Mouse (Mus musculus): ENCODE data around the gene Lmod3. TPM values are rescaled to one million over a fixed set of nuclear protein-coding genes. Genes with fewer than 3 reads are reported as not detected.

The Lmod3 gene
- polyA plus RNA-seq (2015; fragmentation: Nextera tagmentation; extraction: Ambion mirVana), result 0.08 TPM in 2 replicates

DNA sequence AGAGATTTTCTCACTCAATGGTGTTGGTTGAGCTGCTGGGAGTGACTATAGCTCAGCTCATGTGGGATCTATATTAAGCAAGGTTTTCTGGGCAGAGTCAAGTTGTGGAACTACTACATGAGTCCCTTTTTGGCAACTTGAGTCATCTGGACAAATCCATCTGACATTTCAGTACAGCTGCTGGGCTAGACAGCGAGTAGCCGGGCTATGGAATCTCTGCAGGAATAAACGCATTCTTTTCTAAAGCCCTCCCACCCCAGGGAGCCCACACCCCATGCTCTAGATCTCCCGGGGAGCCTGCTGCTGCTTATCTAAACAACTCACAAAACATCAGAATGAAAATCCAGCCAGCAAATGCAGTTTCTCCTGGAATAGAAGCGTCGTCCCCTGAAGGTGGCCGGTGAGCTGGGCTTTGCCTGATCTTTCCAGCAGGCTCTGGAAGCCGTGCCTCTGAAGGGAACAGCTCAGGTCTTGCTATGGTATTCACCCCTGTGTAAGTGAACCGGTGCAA is at the start of gene Lmod3:
Gene Lmod3 (minus strand): TSS at position 49 of the 511 bp plus-strand sequence.
- Histone ChIP-seq H3K4me2 (replicated peaks) (no peak within 1 kb of the TSS), H3K27me3 (no peaks in the 10 kb centered on the region), H3K4me1 (no peaks in the 10 kb centered on the region), H3K27ac (replicated peaks) (no peak within 1 kb of the TSS), H3K9me3 (no peaks in the 10 kb centered on the region), H3K36me3 (no peaks in the 10 kb centered on the region), H3K9ac (replicated peaks) (no peak within 1 kb of the TSS), H3K4me3 (no peak within 1 kb of the TSS)
- no peak for ATAC-seq (replicated peaks)
- WGBS, result 35% methylated on average over 9 of the region's 9 CpGs

DNA sequence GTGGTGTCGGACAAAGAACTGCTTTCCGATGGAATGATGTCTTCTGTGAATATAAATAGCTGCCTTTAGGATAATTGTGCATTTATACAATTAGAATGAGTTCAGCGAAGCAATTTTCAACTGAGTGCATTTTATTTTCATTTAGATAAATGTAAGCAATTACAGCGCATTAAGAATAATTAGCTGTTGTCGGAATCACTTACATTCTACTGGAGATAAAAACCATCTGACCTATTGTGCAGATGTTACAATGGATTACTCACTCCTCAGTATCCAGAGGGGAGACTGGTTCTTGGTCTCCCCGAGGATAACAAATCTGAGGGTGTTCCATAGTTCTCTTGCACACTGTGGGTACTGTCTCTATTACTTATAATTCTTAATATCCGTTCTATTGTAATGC is 49.7 kb upstream of the Lmod3 start:
- Histone ChIP-seq H3K4me1 (peaks cover 26% of the 10 kb centered on the region), H3K27ac (replicated peaks) (no peak overlapping the region), H3K4me2 (replicated peaks) (no peak overlapping the region), H3K9me3 (no peaks in the 10 kb centered on the region), H3K36me3 (peaks cover 30% of the 10 kb centered on the region), H3K4me3 (no peak overlapping the region), H3K27me3 (no peaks in the 10 kb centered on the region), H3K9ac (replicated peaks) (no peak overlapping the region)
- no peak for ATAC-seq (replicated peaks)
- 57% methylated on average over 7 of the region's 7 CpGs for WGBS

DNA sequence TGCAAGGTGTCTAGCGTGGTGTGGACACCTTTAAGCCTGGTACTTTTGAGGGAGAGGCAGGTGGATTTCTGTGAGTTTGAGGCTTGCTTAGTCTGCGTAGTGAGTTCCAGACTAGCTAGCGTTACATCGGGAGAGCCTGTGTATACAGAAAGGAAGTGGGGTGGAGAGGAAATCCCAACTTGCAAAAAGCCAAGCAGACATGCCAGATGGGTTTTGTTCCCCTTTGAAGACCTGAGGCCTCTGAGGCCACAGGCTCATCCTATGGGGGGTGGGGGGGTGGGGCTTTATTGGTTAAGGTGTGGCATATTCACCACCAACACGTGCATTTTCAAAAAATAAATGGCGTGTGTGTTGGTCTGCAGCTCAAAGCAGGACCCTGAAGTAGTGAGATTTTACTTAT is 48.1 kb upstream of the Lmod3 start:
- Histone ChIP-seq H3K4me2 (replicated peaks) (no peak overlapping the region), H3K27me3 (no peaks in the 10 kb centered on the region), H3K4me1 (peaks cover 25% of the 10 kb centered on the region), H3K4me3 (no peak overlapping the region), H3K27ac (replicated peaks) (no peak overlapping the region), H3K36me3 (peaks cover 37% of the 10 kb centered on the region), H3K9ac (replicated peaks) (no peak overlapping the region), H3K9me3 (no peaks in the 10 kb centered on the region)
- 91% methylated on average over 6 of the region's 6 CpGs for WGBS
- no peak for ATAC-seq (replicated peaks)

DNA sequence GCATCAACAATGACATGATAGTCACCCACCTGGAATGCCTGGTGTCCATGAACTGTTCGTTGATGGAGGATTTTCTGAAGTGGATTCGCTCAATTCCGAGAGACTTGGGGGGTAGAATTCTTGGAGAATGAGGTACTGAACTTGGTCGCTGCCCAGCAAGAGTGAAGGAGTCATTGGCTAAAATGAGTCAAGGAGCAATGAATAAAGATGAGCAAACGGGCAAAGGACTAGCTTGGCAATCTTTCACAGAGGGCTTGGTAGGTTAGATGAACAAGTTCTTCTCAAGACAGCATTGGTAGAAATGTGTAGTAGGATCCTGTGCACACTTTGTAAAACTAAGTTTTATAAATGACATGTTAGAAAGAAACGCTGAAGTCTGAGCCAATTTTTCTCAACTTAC is 47.6 kb upstream of the Lmod3 start:
- no peak overlapping the region for H3K9ac ChIP-seq (replicated peaks)
- H3K9me3 ChIP-seq, result no peaks in the 10 kb centered on the region
- 95% methylated on average over 6 of the region's 6 CpGs for WGBS
- H3K27me3 ChIP-seq, result no peaks in the 10 kb centered on the region
- H3K4me2 ChIP-seq (replicated peaks), result no peak overlapping the region
- peaks cover 20% of the 10 kb centered on the region for H3K4me1 ChIP-seq
- H3K27ac ChIP-seq (replicated peaks), result no peak overlapping the region
- H3K4me3 ChIP-seq, result no peak overlapping the region
- peaks cover 41% of the 10 kb centered on the region for H3K36me3 ChIP-seq
- no peak for ATAC-seq (replicated peaks)

DNA sequence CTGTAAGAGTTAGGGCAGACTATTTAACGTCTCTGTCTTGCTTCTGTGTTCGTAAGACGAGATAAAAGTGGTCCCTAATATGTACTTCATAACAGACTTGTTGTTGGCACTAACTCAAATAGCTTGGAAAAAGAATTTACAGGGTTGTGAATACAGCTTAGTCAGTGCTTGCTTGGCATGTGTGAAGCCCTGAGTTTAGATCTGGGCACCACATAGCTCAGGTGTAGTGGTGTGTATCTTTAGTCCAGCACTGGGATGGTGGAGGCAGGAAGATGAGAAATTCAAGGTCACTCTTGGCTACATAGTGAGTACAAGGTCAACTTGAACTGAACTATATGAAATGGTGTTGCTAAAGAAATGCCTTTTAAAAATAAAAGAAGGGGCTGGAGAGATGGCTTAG is 44.6 kb upstream of the Lmod3 start:
- Histone ChIP-seq H3K36me3 (peaks cover 38% of the 10 kb centered on the region), H3K9me3 (no peaks in the 10 kb centered on the region)
- WGBS, result 89% methylated on average over 3 of the region's 3 CpGs

DNA sequence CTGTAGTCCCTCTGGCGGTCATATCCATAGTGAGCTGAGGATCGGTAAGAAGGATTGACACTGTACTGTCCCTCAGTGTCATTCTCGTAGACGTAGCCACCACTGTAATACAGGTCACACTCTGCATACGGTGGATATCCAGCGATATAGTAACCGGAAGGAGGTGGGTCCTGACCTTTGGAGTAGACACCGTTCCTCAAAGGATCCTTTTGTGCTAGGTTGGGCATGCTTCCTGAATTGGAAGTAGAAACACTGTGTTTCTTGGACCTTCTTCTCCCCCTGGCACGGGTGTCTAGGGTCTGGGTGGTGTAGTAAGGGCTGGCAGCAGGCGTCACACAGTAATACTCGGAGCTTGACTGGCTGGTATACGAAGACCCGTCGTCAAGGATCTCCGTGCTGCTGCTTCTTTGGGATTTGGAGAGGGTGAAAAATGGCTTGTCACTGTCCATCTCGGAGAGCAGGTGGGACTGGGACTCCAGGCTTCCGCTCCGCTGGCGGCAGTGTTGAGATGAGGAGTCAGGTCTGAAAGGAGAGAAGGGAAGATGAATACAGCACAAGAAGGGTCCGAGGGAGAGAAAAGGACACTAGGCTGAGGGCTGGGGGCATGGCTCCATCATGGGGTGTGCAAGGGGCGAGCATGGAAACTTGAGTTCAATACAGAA is 43.4 kb upstream of the Lmod3 start:
- Histone ChIP-seq H3K4me1 (peaks cover 6% of the 10 kb centered on the region), H3K27me3 (no peaks in the 10 kb centered on the region), H3K4me3 (no peak overlapping the region), H3K36me3 (peaks cover 38% of the 10 kb centered on the region), H3K27ac (replicated peaks) (no peak overlapping the region), H3K9me3 (no peaks in the 10 kb centered on the region), H3K4me2 (replicated peaks) (no peak overlapping the region), H3K9ac (replicated peaks) (no peak overlapping the region)
- no peak for ATAC-seq (replicated peaks)
- 95% methylated on average over 21 of the region's 21 CpGs for WGBS

More for the DNA sequence above, 44.6 kb upstream of the Lmod3 start:
- Histone ChIP-seq H3K4me2 (replicated peaks) (no peak overlapping the region), H3K4me1 (peaks cover under 1% of the 10 kb centered on the region; the same call in 1 of the 2 replicates), H3K4me3 (no peak overlapping the region), H3K27me3 (no peaks in the 10 kb centered on the region), H3K27ac (replicated peaks) (no peak overlapping the region), H3K9ac (replicated peaks) (no peak overlapping the region)
- no peak for ATAC-seq (replicated peaks)

DNA sequence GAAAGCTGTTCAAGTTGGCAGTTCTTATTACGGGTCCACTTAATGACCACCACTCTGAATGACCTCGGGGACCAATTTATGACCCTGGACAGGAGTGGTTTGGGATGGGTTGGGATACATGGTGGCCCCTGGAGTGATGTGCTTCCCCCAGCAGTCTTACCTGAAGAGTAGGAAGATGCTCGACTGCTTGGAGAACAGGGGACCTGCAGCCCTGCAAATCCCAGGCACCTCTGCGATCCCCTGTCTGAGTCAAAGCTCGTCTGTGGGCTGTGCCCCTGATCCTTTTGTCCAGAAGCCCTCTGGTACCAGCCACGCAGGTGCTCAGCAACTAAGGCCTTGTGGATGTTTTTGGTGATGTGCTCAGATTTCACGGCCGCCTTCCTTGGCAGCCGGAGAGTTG is 42.9 kb upstream of the Lmod3 start:
- peaks cover 36% of the 10 kb centered on the region for H3K36me3 ChIP-seq
- no peak overlapping the region for H3K27ac ChIP-seq (replicated peaks)
- no peak for ATAC-seq (replicated peaks)
- H3K9ac ChIP-seq (replicated peaks), result no peak overlapping the region
- peaks cover 11% of the 10 kb centered on the region for H3K4me1 ChIP-seq
- H3K9me3 ChIP-seq, result no peaks in the 10 kb centered on the region
- WGBS, result 92% methylated on average over 9 of the region's 9 CpGs
- H3K4me3 ChIP-seq, result no peak overlapping the region
- no peak overlapping the region for H3K4me2 ChIP-seq (replicated peaks)
- H3K27me3 ChIP-seq, result no peaks in the 10 kb centered on the region

DNA sequence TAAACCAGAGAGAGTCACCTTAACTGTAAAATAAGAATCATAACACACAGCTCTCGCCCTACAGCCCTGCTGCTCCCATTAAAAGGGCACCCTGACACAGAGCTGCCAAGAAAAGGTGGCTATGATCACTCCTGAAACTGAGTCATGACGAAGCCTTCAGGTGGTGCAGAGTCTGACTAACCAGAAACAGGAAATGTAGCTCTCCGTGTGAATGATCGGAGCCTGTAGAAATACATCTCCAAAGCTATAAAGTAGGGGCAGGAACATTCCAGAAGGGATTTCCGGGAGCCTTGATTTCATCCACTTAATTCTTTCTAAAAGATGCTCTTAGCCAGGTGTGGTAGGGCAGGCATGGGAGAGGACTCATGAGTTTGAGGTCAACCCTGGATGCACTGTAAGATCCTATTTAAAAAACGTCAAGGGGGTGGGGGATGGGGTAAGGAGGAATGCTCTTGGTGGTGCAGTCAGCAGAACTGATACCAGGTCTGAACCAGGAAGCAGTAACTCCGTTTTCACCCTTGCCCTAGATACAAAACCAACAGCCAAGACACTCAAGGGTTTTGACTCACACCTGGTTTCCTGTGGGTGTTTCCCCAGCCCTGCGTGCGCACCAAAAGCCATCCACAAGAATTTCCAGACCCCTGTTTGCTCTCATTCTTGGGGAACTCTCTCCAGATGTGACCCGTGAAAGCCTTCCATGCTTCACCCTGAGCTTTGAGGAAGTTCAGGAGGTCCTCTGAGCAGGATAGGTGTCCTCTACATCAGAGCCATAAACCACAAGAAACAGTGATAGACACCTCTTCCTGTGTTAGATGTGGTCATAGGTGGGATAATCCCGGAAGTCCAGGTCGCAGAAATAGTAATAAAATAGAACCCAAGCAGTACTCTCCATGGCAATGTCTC is 41.4 kb upstream of the Lmod3 start:
- no peaks in the 10 kb centered on the region for H3K27me3 ChIP-seq
- no peaks in the 10 kb centered on the region for H3K9me3 ChIP-seq
- no peak for ATAC-seq (replicated peaks)
- peaks cover 11% of the 10 kb centered on the region for H3K4me1 ChIP-seq
- no peak overlapping the region for H3K27ac ChIP-seq (replicated peaks)
- H3K4me2 ChIP-seq (replicated peaks), result no peak overlapping the region
- 88% methylated on average over 12 of the region's 12 CpGs for WGBS
- H3K9ac ChIP-seq (replicated peaks), result no peak overlapping the region
- H3K36me3 ChIP-seq, result peaks cover 33% of the 10 kb centered on the region
- no peak overlapping the region for H3K4me3 ChIP-seq

DNA sequence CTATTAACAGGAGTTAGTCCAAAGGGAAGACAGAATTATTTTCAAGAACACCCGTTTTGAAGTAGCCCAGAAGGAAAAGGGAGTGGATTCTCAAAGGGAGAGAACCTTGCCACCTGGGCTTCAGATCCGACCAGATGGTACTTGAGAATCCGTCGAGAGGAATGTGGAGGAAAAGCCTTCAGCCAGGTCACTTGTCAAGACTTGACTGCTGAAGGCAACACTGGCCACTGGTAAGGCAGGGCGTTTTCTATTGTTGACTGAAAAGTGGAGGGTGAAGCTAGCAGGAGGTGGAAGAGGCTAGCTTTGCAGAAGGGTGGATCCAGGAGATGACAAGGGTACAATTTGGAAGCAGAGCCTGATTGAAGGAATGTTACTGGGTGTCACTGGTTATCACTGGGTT is 40.3 kb upstream of the Lmod3 start:
- Histone ChIP-seq H3K4me1 (peaks cover 11% of the 10 kb centered on the region), H3K9me3 (no peaks in the 10 kb centered on the region), H3K27ac (replicated peaks) (no peak overlapping the region), H3K27me3 (no peaks in the 10 kb centered on the region), H3K4me3 (no peak overlapping the region), H3K9ac (replicated peaks) (no peak overlapping the region), H3K36me3 (peaks cover 28% of the 10 kb centered on the region), H3K4me2 (replicated peaks) (no peak overlapping the region)
- WGBS, result 82% methylated on average over 5 of the region's 5 CpGs
- no peak for ATAC-seq (replicated peaks)

DNA sequence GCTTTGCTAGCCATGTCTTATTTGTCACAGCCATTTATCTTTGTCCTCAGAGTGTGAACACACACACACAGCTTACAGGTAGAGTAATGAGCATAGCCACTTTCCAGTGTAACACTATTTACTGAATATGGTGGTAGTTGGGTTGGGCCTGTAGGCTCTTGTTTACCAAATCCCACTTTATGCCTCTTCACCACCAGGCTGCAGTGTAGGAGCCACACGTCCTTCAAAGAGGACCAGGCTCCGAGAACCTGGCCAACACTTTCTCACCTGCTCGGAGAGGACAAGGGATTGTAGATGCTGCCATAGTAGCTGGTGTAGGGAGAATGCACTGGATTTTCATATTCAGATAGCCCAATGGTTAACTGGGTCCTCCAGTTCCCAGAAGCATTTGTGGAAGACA is 39.5 kb upstream of the Lmod3 start:
- Histone ChIP-seq H3K4me3 (no peak overlapping the region), H3K9me3 (no peaks in the 10 kb centered on the region), H3K4me1 (peaks cover 11% of the 10 kb centered on the region), H3K36me3 (peaks cover 28% of the 10 kb centered on the region), H3K9ac (replicated peaks) (no peak overlapping the region), H3K27me3 (no peaks in the 10 kb centered on the region), H3K4me2 (replicated peaks) (no peak overlapping the region), H3K27ac (replicated peaks) (no peak overlapping the region)
- ATAC-seq (replicated peaks), result no peak
- 95% methylated on average over 3 of the region's 3 CpGs for WGBS

DNA sequence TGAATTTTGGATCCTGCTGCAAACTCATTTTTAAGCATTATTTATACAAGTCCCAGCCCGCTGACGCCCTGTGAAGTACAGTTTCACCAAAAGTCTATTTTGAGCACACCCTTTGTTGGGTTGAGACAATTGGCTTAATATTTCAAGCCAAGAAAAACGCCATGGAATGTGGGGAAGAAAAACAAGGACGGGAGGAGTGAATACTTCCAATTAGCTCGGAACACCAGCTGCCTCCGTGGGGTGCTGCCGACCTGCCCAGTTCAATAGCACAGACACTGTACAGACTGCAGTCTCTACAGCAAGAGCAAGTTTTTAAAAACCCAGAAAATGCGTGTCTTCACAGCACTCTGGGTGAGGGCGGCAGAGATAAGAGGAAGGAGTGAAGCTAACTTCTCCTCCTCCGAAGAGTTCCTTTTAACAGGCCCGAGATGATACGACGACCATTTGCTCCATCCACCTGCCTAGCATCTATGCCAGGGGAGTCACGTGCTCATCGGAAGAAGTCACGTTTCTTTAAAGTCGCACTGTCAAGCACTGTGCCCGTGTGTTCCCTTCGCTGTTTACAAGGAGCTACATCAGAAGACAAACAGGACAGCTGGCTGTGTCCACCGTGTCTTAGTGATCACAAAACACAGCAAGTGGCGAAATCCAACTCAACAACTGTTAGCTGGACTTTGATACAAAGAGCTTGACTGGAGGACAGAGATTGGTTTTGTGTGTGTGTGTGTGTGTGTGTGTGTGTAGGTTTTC is 38.8 kb upstream of the Lmod3 start:
- 30% methylated on average over 21 of the region's 21 CpGs for WGBS
- peak; percentile 43; the same call in 1 of the 2 replicates for ATAC-seq (replicated peaks)
- Histone ChIP-seq H3K9ac (replicated peaks) (no peak overlapping the region), H3K27me3 (no peaks in the 10 kb centered on the region), H3K27ac (replicated peaks) (0 out of 2 replicates have a peak overlapping the region, but pooled peaks have one; percentile 17), H3K4me2 (replicated peaks) (no peak overlapping the region), H3K9me3 (no peaks in the 10 kb centered on the region), H3K4me3 (no peak overlapping the region), H3K36me3 (peaks cover 21% of the 10 kb centered on the region), H3K4me1 (peaks cover 11% of the 10 kb centered on the region)

DNA sequence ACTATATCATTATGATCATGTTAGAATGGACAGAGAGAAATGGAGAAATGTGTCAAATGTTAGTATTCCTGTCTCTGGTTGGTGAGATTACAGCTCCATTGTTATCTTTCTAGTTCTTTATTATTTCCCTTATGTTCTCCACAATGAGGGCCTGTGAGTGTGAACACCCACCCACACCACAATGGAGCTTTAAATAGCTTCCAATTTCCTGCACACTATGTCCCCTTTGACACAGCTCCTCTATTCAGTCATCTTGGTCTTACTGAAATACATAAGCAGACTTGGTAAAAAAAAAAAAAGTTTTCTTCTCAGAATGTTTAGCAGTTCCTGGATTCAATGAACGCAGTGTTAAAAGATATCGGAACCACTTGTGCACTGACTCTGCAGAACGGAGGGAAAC is 38.1 kb upstream of the Lmod3 start:
- ATAC-seq (replicated peaks), result no peak
- Histone ChIP-seq H3K27ac (replicated peaks) (0 out of 2 replicates have a peak overlapping the region, but pooled peaks have one; percentile 17), H3K4me1 (peaks cover 11% of the 10 kb centered on the region), H3K9me3 (no peaks in the 10 kb centered on the region), H3K36me3 (peaks cover 15% of the 10 kb centered on the region), H3K4me3 (no peak overlapping the region), H3K4me2 (replicated peaks) (no peak overlapping the region), H3K27me3 (no peaks in the 10 kb centered on the region), H3K9ac (replicated peaks) (no peak overlapping the region)
- 19% methylated on average over 3 of the region's 3 CpGs for WGBS

Data from forebrain, embryonic 15.5 days (tissue).